Mouse (Mus musculus) lung, postnatal 14 days (tissue): ENCODE measurements at regions not wholly inside any gene's neighbourhood (a gene's known extent, or its start where the extent isn't known, plus 50 kb on each side); places are given as distances from the start of the nearest gene placed in this dataset.

ENCODE experiments used
- DNase-seq: peaks from one replicate; pipeline ENCODE4 v3.0.0; 2021

DNA sequence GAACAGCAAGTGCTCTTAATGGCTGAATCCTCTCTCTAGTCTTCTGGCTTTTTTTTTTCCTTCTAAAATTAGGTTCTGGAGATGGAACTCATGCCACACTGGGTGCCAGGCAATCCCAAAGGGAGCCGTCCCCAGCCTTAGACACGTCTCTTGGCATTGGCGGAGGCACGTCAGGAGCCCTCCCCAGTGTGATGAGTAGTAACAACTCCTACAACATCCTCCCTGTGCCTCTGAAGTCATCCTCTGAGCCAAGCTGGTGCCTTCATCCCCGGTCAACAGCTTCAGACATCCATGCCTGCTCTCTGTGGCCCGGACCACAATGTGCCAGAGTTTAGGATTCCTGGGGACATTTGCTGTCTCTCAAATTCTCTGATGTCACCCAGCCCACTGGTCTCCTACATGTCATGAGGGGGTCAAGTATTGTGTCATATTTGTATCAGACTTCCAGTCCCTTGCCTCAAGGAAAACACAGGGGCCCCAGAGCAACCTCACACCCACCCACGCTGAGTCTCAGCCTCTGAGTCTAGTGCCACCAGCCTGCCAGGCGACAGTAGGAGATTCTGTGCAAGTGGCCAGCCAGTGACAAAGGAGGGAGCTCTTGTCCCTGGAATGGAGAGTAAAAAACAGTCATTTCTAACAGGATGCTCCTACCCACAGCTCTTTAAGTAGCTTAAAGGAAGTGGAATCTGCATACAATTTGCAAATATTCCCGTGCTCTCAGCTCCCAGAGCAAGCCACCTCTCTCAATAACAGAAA, 144.5 kb upstream of the Kcnab2 start:
- DNase-seq, result no peak

DNA sequence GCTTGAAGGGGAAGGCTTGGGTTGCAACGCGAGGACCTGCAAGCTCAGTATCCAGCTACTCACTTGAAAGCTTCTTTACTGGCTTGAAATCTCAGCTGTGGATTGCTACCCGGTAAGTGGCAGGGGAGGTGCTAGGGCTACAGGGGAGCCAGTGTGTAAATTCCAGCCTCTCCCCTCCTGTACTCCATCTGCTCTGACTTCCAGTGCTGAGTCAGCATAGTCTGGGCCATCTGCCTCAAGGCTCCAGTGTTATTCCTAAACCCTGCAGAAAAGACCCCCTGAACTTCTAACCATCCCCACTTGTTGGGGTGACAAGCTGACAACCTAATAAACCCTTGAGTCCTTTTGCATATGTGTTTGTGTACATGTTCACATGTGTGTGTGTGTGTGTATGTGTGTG, 140.0 kb upstream of the Kcnab2 start:
- DNase-seq, result no peak

DNA sequence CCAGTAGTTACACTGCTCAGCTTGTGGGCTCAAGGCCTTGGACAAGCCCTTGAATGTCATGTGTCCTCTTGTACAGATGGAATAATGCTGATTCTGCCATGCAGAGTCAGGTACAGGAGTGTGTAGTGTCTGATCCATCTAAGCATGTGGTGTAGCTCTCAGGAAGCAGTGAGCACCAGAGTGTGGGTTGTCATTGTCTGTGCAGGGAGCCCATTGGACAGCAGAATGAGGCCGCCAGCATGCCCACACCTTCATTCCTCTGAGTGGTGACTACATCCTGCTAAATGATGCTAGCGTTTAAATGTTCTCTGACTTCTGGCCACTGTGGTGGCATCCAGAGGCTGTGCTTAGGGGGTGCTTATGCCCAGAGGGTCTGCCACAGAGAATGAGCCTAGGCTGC, 137.5 kb upstream of the Kcnab2 start:
- no peak for DNase-seq

DNA sequence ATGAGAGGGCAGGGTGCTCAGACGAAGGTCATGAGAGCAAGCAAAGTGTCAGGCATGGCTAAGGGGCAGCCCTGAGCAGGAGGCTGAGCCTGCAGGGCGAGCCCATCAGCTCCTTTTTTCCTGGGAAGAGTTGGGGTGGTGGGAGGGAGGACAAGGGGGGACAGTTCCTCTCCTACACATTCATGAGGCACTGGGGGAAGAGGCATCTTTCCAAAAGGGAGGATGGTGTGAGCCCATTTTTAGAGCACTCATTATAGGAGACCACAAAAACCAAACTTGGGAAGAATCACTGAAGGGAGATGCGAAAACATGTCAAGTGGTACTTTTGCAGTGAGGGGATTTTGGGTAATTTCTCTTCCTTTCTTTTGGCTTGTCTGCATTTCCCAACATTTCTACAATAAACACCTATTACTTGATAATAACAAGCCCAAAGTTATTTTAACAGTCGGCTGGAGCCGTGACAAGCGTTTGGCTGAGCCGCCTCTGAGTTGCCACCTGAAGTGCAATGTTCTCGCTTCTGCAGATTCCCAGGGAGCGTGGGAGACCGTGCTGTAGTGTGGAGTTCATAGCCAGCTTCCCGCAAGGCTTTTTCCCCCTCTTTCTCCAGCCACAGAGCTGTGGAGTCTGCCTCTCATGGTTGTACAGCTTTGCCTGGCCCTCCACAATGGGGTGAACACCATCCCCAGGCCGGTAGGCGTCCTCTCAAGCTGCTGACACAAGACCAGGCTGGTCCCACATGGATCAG, 136.9 kb upstream of the Kcnab2 start:
- no peak for DNase-seq
